Mouse (Mus musculus): ENCODE results near the gene Znhit6. TPM values are rescaled to one million over a fixed set of nuclear protein-coding genes. Genes with fewer than 3 reads are reported as not detected.

The Znhit6 gene
- total RNA-seq, 2 experiments from 2014 or later = 4.1 to 17.7 TPM

- no peak for ATAC-seq (replicated peaks; ENCODE audit: low FRiP score, poor library complexity, severe bottlenecking)
Observed at GRCm38 (mm10) chr3:145641036-145641685, 65.2 kb downstream of the Znhit6 start.

- no peak for ATAC-seq (replicated peaks; ENCODE audit: low FRiP score, poor library complexity, severe bottlenecking)
Observed at GRCm38 (mm10) chr3:145641878-145642277, 65.9 kb downstream of the Znhit6 start.

DNA sequence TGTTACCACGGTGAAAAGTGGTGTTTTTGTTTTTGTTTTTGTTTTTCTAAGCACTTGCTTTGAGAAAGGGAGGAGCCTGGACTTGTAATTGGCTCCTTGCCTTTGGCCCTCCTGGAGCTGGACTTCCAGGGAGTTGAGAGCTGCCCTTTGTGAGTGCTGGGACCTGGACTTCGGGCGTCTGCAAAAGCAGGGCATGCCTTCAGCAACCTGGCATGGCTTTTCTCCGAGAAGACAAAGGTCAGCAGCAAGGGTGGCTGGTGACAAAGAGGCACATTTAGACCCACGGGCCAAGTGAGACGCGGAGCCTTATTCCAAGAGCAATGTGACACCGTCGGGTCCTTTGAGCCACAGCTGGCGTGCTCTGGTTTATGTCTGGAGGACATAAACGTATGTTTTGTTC is 66.9 kb downstream of the Znhit6 start:
- ATAC-seq (replicated peaks; ENCODE audit: low FRiP score, poor library complexity, severe bottlenecking) = no peak

DNA sequence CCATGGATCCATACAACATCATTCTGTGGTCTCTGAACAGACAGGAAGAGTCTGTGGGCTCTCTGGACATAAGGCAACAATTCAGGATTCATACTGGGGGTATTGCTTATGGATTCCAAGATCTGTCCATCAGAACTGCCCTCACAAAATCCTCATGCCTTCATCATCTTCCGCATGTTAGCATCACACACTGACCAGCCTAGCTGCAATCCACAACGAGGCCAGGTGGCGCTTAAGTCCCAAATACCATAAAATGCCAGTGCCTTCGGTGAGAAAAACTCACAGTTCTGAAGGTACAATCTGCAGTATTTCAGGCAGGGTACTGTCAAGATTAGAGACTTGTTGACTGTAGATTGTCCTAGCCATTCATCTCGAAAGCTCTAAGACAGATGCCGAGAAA is 69.5 kb downstream of the Znhit6 start:
- no peak for ATAC-seq (replicated peaks; ENCODE audit: low FRiP score, poor library complexity, severe bottlenecking)

- no peak for ATAC-seq (replicated peaks; ENCODE audit: low FRiP score, poor library complexity, severe bottlenecking)
Observed at GRCm38 (mm10) chr3:145646009-145646408, 70.0 kb downstream of the Znhit6 start.

DNA sequence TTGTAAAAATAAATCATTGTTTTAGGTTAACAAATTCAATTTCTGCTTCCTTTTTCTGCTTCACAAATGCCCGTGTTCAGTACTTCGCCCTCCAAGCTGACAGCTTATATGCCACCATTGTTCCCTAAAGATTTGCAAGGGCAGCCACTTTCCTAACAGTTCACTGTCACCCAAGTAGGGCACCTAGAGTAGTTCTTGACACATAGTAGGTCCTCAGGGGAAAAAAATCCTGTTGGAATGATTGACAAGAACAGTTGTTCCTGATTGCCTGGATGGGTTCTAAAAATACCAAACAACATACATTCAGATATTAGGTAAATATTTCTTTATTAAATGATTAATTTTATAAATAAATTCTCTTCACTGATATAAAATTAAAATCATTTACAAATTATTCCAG is 70.7 kb downstream of the Znhit6 start:
- ATAC-seq (replicated peaks; ENCODE audit: low FRiP score, poor library complexity, severe bottlenecking) = no peak

GRCm38 (mm10) chr3:145647416-145647815 is 71.4 kb downstream of the Znhit6 start:
- no peak for ATAC-seq (replicated peaks; ENCODE audit: low FRiP score, poor library complexity, severe bottlenecking)

- no peak for ATAC-seq (replicated peaks; ENCODE audit: low FRiP score, poor library complexity, severe bottlenecking)
Observed at GRCm38 (mm10) chr3:145648097-145648931, 72.3 kb downstream of the Znhit6 start.

DNA sequence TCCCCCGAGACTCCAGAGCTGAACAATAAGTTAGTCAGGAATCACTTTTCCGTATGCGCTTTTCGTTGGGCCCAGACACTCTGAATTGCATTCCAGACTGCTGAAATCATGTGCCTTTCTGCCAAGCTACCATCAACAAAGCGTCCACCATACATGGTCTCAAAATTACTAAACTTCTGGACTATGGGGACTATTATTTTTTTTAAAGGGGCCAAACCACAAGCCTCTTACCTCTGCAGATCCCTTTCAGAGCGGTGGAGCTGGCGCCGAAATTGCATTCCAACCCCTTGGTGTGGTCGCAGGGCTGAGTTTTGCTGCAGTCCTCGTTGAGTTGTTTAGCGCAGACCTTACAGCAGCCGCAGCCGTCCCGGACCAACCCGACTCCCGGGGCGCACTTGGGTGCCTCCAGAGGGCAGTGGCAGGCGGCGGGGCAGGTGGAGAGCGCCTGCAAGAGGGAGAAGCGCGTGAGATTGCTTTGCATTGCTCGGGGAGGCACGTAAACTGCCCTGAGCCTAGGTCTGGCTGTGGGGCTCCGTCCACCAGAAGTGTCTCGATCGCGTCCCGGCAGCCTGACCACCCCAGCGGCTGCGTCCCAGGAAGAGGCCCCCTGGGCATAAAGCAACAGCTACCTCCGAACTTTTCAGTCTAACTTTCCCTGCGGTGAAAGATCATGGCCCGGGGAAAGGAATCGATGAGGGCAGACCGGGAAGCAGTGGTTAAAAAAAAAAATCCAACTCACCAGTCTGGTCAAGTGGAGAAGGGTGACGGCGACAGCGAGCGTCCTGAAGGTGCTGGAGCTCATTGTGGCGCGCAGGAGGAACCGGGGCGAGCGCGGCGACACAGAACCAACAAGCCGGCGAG is 73.2 kb downstream of the Znhit6 start:
- no peak for ATAC-seq (replicated peaks; ENCODE audit: low FRiP score, poor library complexity, severe bottlenecking)

DNA sequence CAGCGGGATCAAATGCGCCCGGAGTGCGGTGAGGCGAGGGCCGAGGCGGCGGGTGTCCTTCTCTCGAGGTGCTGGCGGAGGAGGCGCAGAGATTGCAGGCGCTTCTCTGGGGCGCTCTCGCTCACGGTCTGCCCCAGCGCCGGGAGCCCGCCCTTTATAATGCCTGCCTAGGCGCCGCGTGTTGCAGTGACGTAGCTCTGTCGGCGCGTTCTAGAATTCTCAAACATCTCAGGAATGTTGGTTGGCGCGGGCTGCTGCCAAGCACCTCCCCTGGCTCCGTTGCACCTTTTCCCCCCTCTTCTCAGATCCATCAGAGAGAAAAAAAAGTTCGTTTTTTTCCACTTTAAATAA is 73.8 kb downstream of the Znhit6 start, which contains the start of gene Ccn1:
Gene Ccn1 (minus strand): TSS at position 130 of the 351 bp plus-strand sequence.
- ATAC-seq (replicated peaks; ENCODE audit: low FRiP score, poor library complexity, severe bottlenecking) = no peak

- no peak for ATAC-seq (replicated peaks; ENCODE audit: low FRiP score, poor library complexity, severe bottlenecking)
Observed at GRCm38 (mm10) chr3:145650298-145651011, 74.5 kb downstream of the Znhit6 start.

GRCm38 (mm10) chr3:145651029-145651977 is 75.3 kb downstream of the Znhit6 start:
- ATAC-seq (replicated peaks; ENCODE audit: low FRiP score, poor library complexity, severe bottlenecking) = no peak

- ATAC-seq (replicated peaks; ENCODE audit: low FRiP score, poor library complexity, severe bottlenecking) = no peak
Observed at GRCm38 (mm10) chr3:145651978-145652321, 75.9 kb downstream of the Znhit6 start.

- no peak for ATAC-seq (replicated peaks; ENCODE audit: low FRiP score, poor library complexity, severe bottlenecking)
Observed at GRCm38 (mm10) chr3:145652322-145653131, 76.5 kb downstream of the Znhit6 start.

DNA sequence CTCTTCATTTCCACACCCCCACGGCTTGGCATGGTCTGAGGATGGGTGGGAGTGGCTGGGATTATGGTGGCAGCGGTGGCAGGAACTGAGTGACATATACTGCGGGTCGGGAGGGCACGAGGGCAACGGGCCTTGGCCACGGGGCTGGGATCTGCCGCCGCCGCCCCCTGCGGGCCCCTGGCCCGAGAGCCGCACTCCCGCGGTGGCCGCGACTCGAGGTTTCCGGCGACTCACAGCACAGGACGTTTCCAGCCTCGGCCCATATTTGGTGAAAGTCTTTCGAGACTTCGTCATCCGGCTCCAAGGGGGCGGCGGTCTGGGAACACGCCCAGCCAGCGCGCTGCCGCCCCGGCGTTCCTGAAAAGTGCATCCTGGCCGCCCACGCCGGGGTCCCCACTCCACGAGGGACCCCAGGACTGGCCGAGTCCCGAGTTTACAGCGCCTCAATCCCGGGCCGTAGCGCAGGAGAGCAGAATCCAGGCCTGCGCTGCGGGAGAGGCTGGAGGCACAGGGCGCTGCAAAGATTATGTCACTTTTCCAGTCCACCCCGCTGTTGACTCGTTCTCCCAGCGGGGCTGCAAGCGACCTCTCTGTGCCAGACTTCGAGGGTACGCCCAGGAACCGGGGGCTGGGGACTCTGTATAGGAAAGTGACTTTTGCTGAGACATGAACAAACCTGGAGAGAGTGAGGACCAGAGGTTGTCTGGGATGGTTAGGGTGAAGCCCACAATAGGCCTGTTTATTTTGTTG is 77.4 kb downstream of the Znhit6 start:
- ATAC-seq (replicated peaks; ENCODE audit: low FRiP score, poor library complexity, severe bottlenecking) = no peak

GRCm38 (mm10) chr3:145654028-145654427 is 78.0 kb downstream of the Znhit6 start:
- no peak for ATAC-seq (replicated peaks; ENCODE audit: low FRiP score, poor library complexity, severe bottlenecking)

Data from erythroblast, adult 5-6 weeks (primary cell).